Mouse (Mus musculus) cerebellum, postnatal 25 days (tissue): ENCODE data around the gene Olfr994.

Experiments
- DNase-seq, 2 experiments: peaks; one replicate each; pipeline ENCODE4 v3.0.0; 2021; ENCODE audit warnings: mixed read lengths in 2 of 2

Olfr994 gene

DNA sequence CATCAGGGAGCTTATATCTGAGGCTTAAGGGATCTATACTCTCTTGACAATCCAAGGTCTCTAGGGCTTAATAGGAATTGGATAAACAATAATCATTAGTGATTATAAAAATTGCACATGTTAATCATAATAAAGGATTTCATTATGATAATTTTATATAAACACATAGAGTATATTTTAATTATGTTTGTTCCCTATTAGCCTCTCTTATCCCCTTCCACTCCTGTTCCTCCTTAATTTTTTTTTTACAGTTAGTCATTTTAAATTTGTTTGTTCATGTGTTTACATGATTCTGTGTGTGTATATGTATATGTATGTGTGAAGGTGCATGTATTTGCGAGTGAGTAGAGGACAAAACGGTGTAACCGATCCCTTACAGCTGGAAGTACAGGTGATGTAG is at the start of gene Olfr994:
Gene Olfr994 (minus strand): TSS at position 101 of the 400 bp plus-strand sequence.
- no peak for DNase-seq

DNA sequence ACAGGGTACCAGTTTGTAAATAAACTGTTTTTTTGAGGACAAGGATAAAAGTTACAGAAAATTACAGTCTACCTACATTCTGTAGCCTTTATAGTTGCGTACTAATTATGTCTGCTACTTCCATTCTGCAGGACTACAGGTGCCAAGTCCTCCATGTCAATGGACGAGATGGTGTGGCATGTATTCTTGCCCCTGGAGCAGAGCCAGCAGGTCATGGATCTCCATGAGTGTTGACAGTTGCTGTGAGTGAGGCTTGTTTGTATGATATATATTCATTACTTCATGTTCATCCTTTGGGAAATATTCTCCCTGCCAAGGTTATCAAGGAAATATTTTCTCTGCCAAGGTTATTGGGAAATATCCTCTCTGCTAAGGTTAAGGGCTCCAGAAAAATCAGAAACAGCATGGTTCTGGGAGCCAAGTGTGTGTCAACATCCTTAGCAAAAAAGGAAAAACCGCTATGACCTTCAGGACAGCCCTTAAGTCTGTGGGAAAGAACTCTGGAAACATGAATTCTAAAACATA is 30.6 kb upstream of the Olfr994 start:
- DNase-seq: no peak

DNA sequence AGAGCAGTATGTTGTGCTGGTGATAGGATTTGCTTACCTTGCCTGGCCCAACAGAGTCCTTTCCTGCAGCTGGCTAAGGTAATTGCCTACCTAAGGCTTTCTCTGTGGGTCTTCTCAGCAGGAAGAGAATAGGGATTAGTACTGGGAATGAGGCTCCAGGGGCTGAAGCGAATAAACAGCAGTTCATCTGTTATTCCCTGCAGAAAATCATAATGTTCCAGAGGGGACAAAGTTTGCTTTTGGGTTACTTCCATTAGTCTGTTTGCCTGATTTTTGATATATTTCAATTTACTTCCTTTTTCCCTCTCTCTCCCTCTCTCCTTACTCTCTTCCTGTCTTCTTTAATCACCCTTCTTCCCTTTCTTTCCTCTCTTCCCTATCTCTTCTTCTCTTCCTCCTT is 7.3 kb upstream of the Olfr994 start, which contains the start of gene Olfr995:
Gene Olfr995 (minus strand): TSS at position 101 of the 400 bp plus-strand sequence.
- DNase-seq: no peak

DNA sequence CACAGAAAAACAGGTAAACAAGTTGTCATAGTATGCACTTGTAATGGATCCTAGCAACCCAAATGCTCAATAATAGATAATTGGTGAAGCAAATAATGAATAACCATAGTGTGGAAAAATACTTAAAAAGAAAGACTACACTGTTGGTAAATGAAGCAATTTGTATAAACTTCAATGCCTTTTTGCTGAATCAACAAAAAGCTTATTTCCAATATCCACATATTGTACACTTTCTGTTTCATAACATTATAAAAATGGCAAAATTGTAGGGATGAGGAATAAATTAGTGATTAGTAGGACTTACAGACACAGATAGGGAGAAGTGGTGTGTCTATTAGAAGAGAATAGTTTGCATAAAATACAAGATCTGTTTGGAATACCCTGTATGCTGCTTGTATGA is 6.3 kb upstream of the Olfr994 start:
- no peak for DNase-seq

DNA sequence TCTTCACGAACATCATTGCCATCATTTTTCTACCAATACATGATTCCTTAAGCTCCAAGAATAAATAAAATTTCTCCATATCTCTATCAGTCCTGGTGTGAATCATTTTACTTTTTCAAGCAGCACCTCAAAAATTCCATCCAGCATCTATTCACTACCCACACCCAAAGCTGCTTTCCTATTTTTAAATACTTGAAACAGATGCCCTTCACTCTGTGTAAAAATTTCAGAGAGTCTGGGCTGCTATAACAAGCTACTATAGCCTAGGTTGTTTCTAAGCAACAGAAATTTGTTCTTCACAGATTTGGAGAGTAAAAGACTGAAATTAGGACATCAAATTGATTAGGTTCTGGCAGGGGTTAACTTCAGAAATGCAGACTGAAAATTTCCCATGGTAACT is 10.4 kb downstream of the Olfr994 start:
- DNase-seq: no peak

DNA sequence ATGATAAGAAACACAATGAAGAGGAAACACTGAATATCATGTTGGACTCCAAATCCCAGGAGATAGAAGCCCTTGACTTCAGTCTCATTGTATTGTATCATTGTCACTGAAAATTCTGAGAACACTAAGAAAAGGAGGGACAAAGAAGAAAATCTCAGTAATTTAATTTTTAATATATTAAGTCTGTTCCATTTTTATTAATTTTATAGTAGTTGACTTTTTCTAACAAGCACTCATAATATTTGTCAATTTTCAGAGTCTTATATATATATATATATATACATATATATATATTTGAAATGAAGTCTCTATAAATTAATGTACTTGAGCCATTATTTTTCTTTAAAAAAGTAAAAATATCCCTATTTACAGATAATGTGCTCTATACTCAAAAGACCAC is 21.5 kb downstream of the Olfr994 start, which contains the start of gene Olfr993:
Gene Olfr993 (minus strand): TSS at position 101 of the 400 bp plus-strand sequence.
- DNase-seq: no peak

DNA sequence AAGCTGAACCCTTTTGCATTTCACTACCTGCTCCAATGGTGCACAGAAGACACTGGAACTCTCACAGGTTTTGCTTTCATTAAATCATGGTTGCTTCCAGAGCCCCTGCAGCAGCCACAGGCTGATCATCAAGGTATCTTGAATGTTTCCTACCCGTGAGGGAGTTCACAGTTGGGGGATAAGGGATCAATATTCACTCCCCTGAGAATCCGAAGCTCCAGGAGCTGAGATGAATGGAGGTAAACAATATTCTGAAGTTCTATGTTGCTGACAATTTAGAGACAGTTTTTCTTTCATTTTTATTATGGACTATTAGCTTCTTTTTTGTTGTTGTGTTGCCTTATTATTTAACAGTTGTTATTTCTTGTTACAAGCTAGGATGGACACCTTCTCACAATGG is 26.9 kb downstream of the Olfr994 start, which contains the start of gene Olfr992:
Gene Olfr992 (minus strand): TSS at position 101 of the 400 bp plus-strand sequence.
- no peak for DNase-seq
